In the genomic region with DNA sequence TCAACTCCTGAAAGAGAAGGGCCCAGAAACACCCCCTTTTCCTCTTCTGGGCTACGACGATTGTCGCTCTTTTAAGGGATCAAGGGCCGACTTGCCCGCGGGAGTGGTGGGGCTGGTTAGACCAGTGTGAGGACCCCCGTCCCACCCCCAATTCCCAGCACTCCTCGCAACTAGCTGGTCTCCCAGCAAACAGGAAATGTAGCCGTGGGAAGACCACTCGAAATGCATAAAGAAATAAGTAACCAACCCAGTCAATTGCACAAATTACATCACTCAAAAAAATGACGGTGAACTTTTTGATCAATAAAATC, we compare ENCODE assay signal across 12 mouse cellular contexts. TPM values are rescaled to one million over a fixed set of nuclear protein-coding genes. Genes with fewer than 3 reads are reported as not detected.
DNase-seq lines count a peak whose midpoint lies in the region; ATAC-seq lines count a peak whose summit lies in the region.
"Had no signal": no experiment of that assay in that cellular context is flagged by ENCODE, and none has a peak within 500 bp of the region (broad histone marks: within the 10 kb centered on the region; RNA-seq: fewer than 3 reads in every experiment).

No protein-coding gene starts in this region.

- 0% methylated on average over 11 of the region's 11 CpGs for WGBS in kidney, embryonic 14.5 days
- WGBS in embryonic facial prominence, embryonic 13.5 days = under 1% methylated on average over 11 of the region's 11 CpGs
- WGBS in hindbrain, embryonic 15.5 days = under 1% methylated on average over 11 of the region's 11 CpGs
- 0% methylated on average over 11 of the region's 11 CpGs for WGBS in midbrain, embryonic 16.5 days

- peak overlapping the region; percentile 19 for H3K4me2 ChIP-seq in kidney, embryonic 14.5 days (replicated peaks; ENCODE audit: low read depth, low read length)
- H3K4me2 ChIP-seq in embryonic facial prominence, embryonic 13.5 days = peak overlapping the region; percentile 55
- H3K4me2 ChIP-seq in hindbrain, embryonic 15.5 days = no peak overlapping the region
- peak overlapping the region; percentile 1; the same call in 1 of the 2 replicates for H3K4me2 ChIP-seq in midbrain, embryonic 16.5 days (ENCODE audit: low read length)

- no peaks in the 10 kb centered on the region for H3K36me3 ChIP-seq in kidney, embryonic 14.5 days (ENCODE audit: control insufficient read depth, insufficient read depth, low read length)
- H3K36me3 ChIP-seq in embryonic facial prominence, embryonic 13.5 days = no peaks in the 10 kb centered on the region
- no peaks in the 10 kb centered on the region for H3K36me3 ChIP-seq in hindbrain, embryonic 15.5 days
- no peaks in the 10 kb centered on the region for H3K36me3 ChIP-seq in midbrain, embryonic 16.5 days (ENCODE audit: control insufficient read depth, insufficient read depth, low read length)

- DNase-seq in kidney, postnatal 14 days = no peak
- DNase-seq in cerebellum, adult 9-11 months = no peak
- no peak for DNase-seq in urinary bladder, postnatal 25 days (ENCODE audit: low spot score)
- DNase-seq: adrenal gland, adult 2 months; cerebellum, adult 9-10 months; right cerebral cortex, postnatal 14 days; thymus, postnatal 14 days had no signal

- no peak overlapping the region for H3K27ac ChIP-seq in kidney, embryonic 14.5 days (ENCODE audit: low read depth, low read length)
- H3K27ac ChIP-seq in embryonic facial prominence, embryonic 13.5 days = peak overlapping the region; percentile 44; the same call in 1 of the 2 replicates
- no peak overlapping the region for H3K27ac ChIP-seq in hindbrain, embryonic 15.5 days (replicated peaks)
- no peak overlapping the region for H3K27ac ChIP-seq in midbrain, embryonic 16.5 days (ENCODE audit: low read length)

- H3K9ac ChIP-seq in kidney, embryonic 14.5 days (ENCODE audit: low read depth, low read length) = no peak overlapping the region
- peak overlapping the region; percentile 54; the same call in 1 of the 2 replicates for H3K9ac ChIP-seq in embryonic facial prominence, embryonic 13.5 days
- no peak overlapping the region for H3K9ac ChIP-seq in hindbrain, embryonic 15.5 days
- no peak overlapping the region for H3K9ac ChIP-seq in midbrain, embryonic 16.5 days (ENCODE audit: low read depth, low read length)

- peaks cover 4% of the 10 kb centered on the region; the same call in 1 of the 2 replicates for H3K4me1 ChIP-seq in kidney, embryonic 14.5 days (ENCODE audit: control insufficient read depth, insufficient read depth, low read length)
- H3K4me1 ChIP-seq in embryonic facial prominence, embryonic 13.5 days = peaks cover 15% of the 10 kb centered on the region
- peaks cover 5% of the 10 kb centered on the region; the same call in 1 of the 2 replicates for H3K4me1 ChIP-seq in hindbrain, embryonic 15.5 days (replicated peaks)
- no peaks in the 10 kb centered on the region for H3K4me1 ChIP-seq in midbrain, embryonic 16.5 days (ENCODE audit: control insufficient read depth, insufficient read depth, low read length)

- H3K27me3 ChIP-seq in kidney, embryonic 14.5 days (ENCODE audit: control insufficient read depth, insufficient read depth, low read length) = peaks cover 59% of the 10 kb centered on the region
- H3K27me3 ChIP-seq in embryonic facial prominence, embryonic 13.5 days = peaks cover 65% of the 10 kb centered on the region
- peaks cover 71% of the 10 kb centered on the region for H3K27me3 ChIP-seq in hindbrain, embryonic 15.5 days
- H3K27me3 ChIP-seq in midbrain, embryonic 16.5 days (ENCODE audit: control insufficient read depth, insufficient read depth, low read depth, low read length) = peaks cover 52% of the 10 kb centered on the region

- H3K9me3 ChIP-seq in kidney, embryonic 14.5 days (ENCODE audit: control insufficient read depth, low read length) = no peaks in the 10 kb centered on the region
- no peaks in the 10 kb centered on the region for H3K9me3 ChIP-seq in embryonic facial prominence, embryonic 13.5 days
- H3K9me3 ChIP-seq in hindbrain, embryonic 15.5 days = no peaks in the 10 kb centered on the region
- H3K9me3 ChIP-seq in midbrain, embryonic 16.5 days (replicated peaks; ENCODE audit: control insufficient read depth, low read length, poor library complexity, severe bottlenecking) = no peaks in the 10 kb centered on the region

- H3K4me3 ChIP-seq in kidney, embryonic 14.5 days (ENCODE audit: low read length) = peak overlapping the region; percentile 17
- peak overlapping the region; percentile 29 for H3K4me3 ChIP-seq in embryonic facial prominence, embryonic 13.5 days
- no peak overlapping the region for H3K4me3 ChIP-seq in hindbrain, embryonic 15.5 days
- H3K4me3 ChIP-seq in midbrain, embryonic 16.5 days (ENCODE audit: low read depth, low read length) = no peak overlapping the region

- 0 out of 2 replicates have a peak, but pooled peaks have one; percentile 40 for ATAC-seq in kidney, embryonic 14.5 days (ENCODE audit: low FRiP score, low TSS enrichment)
- ATAC-seq in embryonic facial prominence, embryonic 13.5 days (ENCODE audit: insufficient number of reproducible peaks, insufficient read depth, low FRiP score, low TSS enrichment, low read depth) = no peak
- ATAC-seq in hindbrain, embryonic 15.5 days (ENCODE audit: low FRiP score, low read depth) = 0 out of 2 replicates have a peak, but pooled peaks have one; percentile 27
- 0 out of 2 replicates have a peak, but pooled peaks have one; percentile 6 for ATAC-seq in midbrain, embryonic 16.5 days
- ATAC-seq: inflammation-experienced regulatory T-cells, adult 6 months had no signal

RNA-seq across cellular contexts. Expression of a gene that starts 15.4 kb away (rescaled TPM):
- polyA plus RNA-seq in kidney, embryonic 14.5 days (2014; fragmentation: Nextera tagmentation; extraction: Ambion mirVana) = 0.11 TPM in 1 of 2 replicates, not detected in the other
- polyA plus RNA-seq in embryonic facial prominence, embryonic 13.5 days (2015; fragmentation: Nextera tagmentation; extraction: Ambion mirVana) = 9.4 and 11.9 TPM in 2 replicates
- 14.5 and 20.6 TPM in 2 replicates for polyA plus RNA-seq in hindbrain, embryonic 15.5 days (2015; fragmentation: Nextera tagmentation; extraction: Ambion mirVana)
- 25.5 and 47.6 TPM in 2 replicates for polyA plus RNA-seq in midbrain, embryonic 16.5 days (2015; fragmentation: Nextera tagmentation; extraction: Ambion mirVana)
- polyA plus RNA-seq: inflammation-experienced regulatory T-cells, adult 6 months had no signal

Comparison
In these comparisons a context has a peak if more than half of its experiments do, and no peak if none do; other contexts are left out.
1. H3K4me3 ChIP-seq: peak in kidney, embryonic 14.5 days (single experiment) and embryonic facial prominence, embryonic 13.5 days (single experiment); none in hindbrain, embryonic 15.5 days (single experiment) and midbrain, embryonic 16.5 days (single experiment).